Mouse (Mus musculus): ENCODE measurements around the gene Ezh1.

Ezh1 gene

DNA sequence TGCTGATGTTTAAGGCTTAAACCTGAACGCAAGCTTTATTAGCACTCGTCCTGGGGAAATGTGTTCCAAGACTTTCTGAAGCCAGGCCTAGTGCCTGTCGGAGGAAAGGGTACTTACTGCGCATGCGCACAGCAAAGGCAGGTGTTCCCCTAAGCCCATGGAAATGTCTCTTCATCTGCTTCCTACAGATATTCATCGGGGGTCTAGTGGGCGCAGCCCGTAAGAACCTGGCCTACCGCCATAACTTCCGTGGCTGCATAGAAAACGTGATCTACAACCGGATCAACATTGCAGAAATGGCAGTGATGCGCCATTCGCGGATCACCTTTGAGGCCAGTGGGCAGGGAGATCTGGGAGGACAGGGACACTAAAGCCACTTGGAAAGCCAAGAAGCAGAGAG, 47.0 kb downstream of the Ezh1 start:
- no peak for DNase-seq

- no peak for DNase-seq
Observed at GRCm38 (mm10) chr11:101178061-101179058, 47.9 kb downstream of the Ezh1 start.

GRCm38 (mm10) chr11:101176933-101177773, 49.1 kb downstream of the Ezh1 start:
- peak; percentile 72 for DNase-seq

GRCm38 (mm10) chr11:101176117-101176691, 50.1 kb downstream of the Ezh1 start:
- peak; percentile 69 for DNase-seq

DNA sequence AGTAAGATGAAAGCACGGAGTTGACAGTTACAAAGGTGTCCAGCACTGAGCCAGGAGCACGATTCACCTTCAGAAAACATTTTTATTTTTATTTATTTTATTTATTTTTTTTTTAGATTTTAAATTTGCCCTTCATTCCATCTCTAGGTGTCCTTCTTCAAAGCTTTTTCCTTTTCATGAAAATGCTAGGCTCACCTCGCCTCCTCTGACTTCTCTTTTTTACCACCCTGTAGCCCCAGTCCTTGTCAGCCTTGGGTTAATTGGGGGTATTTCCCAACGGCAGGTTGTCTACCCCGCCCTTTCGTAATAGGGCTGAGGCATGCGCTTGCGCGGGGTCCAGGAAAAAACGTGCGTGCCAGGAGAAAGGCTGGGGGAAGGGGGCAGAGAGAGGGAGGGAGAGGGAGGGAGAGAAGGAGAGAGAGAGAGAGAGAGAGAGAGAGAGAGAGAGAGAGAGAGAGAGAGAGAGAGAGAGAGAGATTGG, 50.6 kb downstream of the Ezh1 start:
- no peak for DNase-seq

DNA sequence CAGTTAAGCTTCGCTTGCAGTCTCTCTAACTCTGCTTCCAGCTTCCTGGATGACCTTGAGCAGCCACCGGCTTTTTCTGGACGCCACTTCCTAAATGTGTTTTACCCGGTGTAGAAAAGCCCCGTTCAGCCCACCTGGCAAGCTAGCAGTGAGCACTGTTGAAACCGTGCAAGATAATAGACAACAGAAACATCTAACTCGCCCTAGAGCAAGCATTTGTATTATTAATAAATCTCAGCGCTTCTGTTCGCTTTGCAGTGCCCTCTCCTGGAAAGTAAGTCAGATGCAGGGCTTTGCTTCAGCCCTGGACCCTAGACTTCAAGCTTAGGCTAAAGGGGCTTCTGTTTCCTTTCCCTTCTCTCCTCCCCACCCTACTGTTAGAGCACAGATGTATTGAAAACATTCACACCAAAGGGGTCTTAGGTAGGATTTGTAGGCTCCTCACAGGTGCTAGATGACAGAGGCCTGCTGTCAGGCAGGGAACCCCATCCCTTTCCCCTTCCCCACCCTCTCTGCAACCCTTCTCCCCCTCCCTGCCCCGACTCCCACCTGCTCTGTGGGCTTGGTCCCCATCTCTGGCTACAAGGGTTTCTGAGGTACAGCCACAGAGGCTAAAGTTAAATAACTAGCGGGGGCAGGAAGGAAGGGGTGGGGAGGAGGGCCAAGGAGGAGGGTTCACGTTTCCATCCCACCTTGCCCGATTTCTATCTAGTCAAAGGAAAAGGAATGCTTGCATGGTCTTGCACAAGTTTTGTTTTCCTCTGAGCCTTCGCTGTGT, 51.2 kb downstream of the Ezh1 start, which contains the start of gene Ccr10:
Gene Ccr10, minus strand, starts transcription at position 593 of the 778 bp plus-strand sequence.
- peak; percentile 61 for DNase-seq

GRCm38 (mm10) chr11:101174389-101174745, 51.9 kb downstream of the Ezh1 start:
- DNase-seq, result no peak

DNA sequence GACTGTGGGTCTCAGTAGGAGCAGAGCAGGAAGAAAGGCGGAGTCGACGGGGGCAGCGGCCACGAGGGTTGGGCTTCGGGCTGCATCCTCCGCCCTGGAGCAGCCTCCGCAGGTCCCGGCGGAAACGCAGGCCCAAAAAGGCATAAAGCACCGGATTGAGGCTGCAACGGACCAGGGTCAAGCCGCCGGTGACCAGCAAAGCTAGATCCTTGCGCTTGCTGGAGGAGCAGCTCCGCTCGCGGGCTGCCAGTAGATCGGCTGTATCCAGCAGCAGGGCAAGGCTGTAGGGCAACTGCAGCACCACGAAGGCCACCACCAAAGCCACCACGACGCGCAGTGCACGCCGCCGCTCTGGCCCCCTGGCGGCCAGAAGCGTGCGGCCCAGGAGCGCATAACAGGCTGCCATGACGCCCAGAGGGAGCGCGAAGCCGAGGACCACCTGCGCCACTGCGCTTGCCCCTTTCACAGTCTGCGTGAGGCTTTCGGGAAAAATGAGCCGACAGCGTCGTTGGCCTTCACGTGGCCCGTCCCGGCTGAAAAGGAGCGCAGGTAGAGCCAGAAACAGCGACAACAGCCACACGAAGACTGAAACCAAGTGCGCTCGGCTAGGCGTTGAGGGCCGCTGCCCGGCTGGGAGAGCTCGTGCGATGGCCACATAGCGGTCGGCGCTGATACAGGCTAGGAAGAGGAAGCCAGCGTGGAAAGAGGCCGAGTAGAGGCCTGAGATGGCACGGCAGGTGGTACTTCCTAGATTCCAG, 52.5 kb downstream of the Ezh1 start:
- peak; percentile 93 for DNase-seq

DNA sequence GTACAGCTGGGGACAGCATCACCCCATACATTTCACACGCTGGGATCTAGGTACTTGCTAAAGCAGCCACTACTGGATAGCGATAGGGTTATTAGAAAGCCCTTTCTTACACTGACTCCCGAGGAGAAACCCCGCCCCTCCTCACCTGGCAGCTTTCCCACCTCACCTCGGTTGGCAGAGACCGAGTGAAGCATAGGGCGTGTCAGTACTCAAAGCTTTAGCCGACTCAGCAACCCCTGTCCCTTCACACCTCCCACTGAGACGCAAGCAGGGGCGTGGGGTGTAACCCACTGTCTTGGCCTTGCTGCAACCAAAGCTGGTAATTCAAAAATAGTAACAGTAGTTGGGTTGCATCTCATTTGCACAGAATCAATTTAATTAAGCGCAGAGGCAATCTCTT, 53.2 kb downstream of the Ezh1 start:
- DNase-seq, result no peak

- DNase-seq, result no peak
Observed at GRCm38 (mm10) chr11:101172434-101172815, 53.8 kb downstream of the Ezh1 start.

DNA sequence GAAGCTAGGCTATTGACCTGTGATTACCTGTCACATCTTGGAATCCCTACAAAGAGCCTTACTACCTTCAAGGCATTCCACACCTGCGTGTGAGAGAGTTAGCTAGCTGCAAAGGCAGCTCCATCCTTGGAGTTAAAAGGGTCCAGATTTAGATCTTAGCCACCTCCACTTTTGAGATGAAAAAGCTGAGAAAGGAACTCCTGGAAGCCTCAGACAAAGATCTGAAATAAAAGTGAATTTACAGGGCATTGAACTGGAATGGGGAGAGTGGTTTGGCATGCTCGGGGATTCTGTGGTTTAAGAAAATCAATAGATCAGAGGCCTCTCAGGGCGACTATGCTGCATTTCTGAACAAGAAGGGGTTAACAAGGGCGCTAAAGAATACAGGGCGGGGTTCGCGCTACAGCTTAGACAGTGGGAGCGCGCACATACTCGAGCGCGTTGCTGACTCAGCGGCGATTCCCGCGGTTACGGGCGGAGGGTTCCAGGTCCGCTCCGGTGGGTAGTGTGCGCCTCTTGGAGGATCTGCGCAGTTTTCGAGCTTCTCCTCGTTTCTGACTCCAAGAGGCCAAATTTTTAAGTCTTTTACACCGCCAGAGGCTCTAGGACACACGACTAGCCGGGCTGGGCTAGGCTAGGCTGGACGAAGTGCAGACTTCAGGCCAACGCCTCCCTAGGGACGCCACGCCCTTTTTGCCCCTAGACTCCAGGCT, 54.4 kb downstream of the Ezh1 start:
- DNase-seq, result peak; percentile 92

GRCm38 (mm10) chr11:101170811-101171610, 55.3 kb downstream of the Ezh1 start, which contains the start of gene Plekhh3:
Gene Plekhh3 (minus strand): TSS chr11:101171351.
- peak; percentile 98 for DNase-seq

DNA sequence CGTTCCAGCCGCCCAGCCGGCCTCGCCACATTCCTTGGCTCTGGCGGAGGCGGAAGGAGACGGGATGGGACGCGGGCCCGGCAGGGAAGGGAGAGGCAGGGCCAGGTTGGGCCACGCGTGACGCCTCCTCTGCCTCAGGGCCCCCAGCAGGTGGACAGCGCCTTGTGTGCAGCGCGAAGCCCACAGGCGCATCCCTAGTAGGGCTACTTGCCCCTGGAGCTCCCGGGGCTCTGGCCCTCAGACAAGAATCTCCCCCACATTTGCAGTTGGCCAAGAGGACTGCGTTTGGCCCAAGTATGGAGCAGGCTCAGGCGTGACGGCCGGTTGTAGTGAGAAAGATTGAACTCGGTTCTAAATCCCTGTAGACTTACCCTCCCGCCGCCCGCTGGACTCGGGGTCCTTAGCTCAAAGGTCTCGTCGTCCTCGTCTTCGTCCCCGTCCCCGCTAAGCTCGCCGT, 55.9 kb downstream of the Ezh1 start, which contains the start of gene Cntnap1:
Gene Cntnap1, plus strand, starts transcription at position 170 of the 457 bp plus-strand sequence.
- DNase-seq, result peak; percentile 40

DNA sequence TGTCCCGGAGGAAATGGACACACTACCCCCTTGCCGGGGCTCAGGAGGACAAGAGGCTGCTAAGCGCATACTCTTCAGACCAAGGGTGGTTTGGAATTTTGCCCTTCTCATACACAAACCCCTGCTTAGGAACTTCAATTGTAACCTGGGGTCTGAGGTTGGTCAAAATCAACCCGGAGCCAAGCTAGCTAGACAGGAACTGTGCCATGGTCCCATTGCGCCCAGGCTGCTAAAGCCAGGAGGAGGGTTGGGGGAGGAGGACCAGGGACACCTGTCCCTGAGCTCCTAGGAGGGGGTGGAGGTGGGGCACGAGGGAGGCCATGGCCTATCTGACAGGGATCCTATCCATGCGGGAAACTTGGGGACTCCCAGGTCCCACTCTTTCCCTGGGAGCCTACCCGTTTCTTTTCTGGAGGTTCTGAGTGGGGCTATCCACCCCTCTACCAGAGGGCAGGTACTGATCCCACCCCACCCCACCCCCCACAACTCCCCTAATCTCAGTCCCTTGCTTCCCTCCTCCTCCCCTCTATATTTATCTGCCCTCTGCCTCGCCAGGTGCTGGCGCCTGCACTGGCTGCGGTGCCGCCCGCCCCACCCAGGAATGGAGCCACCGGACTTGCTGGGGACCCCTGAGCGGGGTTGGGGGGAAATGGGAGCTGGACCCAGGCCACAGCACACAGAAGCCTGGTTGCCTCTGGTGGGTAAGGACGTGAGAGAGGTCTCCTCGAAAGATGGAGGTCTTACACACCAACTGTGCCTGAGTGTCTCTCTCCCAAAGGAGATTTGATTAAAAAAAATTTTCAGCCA, 56.8 kb downstream of the Ezh1 start:
- no peak for DNase-seq

DNA sequence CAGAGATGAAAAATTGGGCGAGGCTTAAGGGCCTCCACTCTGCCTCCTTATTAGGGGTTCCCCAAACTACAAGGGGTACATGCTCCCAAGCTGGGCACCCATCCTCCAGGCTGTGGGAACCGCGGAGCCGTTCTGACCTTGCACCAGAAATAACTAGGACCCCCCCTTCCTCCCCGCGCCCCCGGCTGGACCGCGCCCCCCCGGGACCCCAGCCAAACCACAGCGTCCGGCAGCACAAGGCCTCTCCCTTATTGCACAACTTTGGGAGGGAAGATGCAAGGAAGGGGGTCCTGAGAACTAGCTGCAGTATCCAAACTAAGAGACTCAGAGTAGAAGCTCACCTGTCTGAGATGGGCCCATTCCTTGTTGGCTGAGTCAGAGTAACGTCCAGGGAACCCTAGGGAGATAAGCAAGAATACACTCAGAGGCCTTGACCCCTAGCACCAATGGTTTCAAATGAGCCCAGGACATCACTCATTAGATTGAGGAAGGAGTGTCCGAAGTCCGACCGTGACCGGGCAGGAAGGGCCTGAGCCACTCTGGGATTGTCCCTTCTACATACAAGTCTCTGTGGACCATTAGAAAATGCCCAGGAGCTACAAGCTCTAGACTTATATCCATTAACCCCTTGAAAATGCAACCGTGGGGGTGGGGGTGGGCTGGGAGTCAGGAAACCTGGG, 57.8 kb downstream of the Ezh1 start:
- no peak for DNase-seq

- no peak for DNase-seq
Observed at GRCm38 (mm10) chr11:101167963-101168300, 58.3 kb downstream of the Ezh1 start.

GRCm38 (mm10) chr11:101167211-101167962, 58.9 kb downstream of the Ezh1 start:
- no peak for DNase-seq
